Mouse (Mus musculus) kidney, embryonic 15.5 days (tissue): ENCODE measurements around the gene Zar1. TPM values are rescaled to one million over a fixed set of nuclear protein-coding genes. Genes with fewer than 3 reads are reported as not detected.
"Not testable (repeated sequence)": the region's sequence is repeated elsewhere in the genome, so short reads cannot be mapped to it uniquely, and the experiment has no call there.

Source experiments
- ATAC-seq: fragments of 200-750 bp; cut with Nextera tagmentation; replicated peaks from 2 replicates; pipeline ENCODE4 v1.8.0; 2017; ENCODE audit warnings: moderate TSS enrichment; ENCODE audit not compliant: low FRiP score
- H3K27ac ChIP-seq: fragments of 300-500 bp; sonication (generic); 2 replicates; pipeline ENCODE4 v1.5.1; 2015; ENCODE audit warnings: mild to moderate bottlenecking, inconsistent platforms
- H3K27me3 ChIP-seq: fragments of 300-500 bp; sonication (generic); 2 replicates; pipeline ENCODE4 v1.6.1; 2015; ENCODE audit warnings: inconsistent platforms
- H3K36me3 ChIP-seq: fragments of 300-500 bp; sonication (generic); 2 replicates; pipeline ENCODE4 v1.6.1; 2015; ENCODE audit warnings: inconsistent platforms
- H3K4me1 ChIP-seq: fragments of 300-500 bp; sonication (generic); 2 replicates; pipeline ENCODE4 v1.6.1; 2015; ENCODE audit warnings: inconsistent platforms
- H3K4me2 ChIP-seq: fragments of 300-500 bp; sonication (generic); 2 replicates; pipeline ENCODE4 v1.6.1; 2015; ENCODE audit warnings: moderate library complexity, mild to moderate bottlenecking, inconsistent platforms
- H3K4me3 ChIP-seq: fragments of 300-500 bp; sonication (generic); replicated peaks from 2 replicates; pipeline ENCODE4 v1.5.1; 2015; ENCODE audit warnings: mild to moderate bottlenecking, inconsistent platforms
- H3K9ac ChIP-seq: fragments of 300-500 bp; sonication (generic); 2 replicates; pipeline ENCODE4 v1.6.1; 2015; ENCODE audit warnings: mild to moderate bottlenecking, inconsistent platforms
- H3K9me3 ChIP-seq: fragments of 300-500 bp; sonication (generic); replicated peaks from 2 replicates; pipeline ENCODE4 v1.6.1; 2016; ENCODE audit warnings: inconsistent platforms
- WGBS: fragments of 180-500 bp; shearing (Covaris S2); methylation state at CpG from one replicate; pipeline ENCODE4 v1.1.7; 2015; ENCODE audit warnings: mixed read lengths; 5-methylcytosine and 5-hydroxymethylcytosine counted together
- polyA plus RNA-seq: library from polyadenylated mRNA; unstranded; fragments of >200 nt; fragmentation: Nextera tagmentation; extraction: Ambion mirVana; gene quantifications from 2 replicates; pipeline ENCODE4 v1.2.1, GENCODE M21; 2015

Zar1 gene
- 0.39 and 0.46 TPM in 2 replicates for polyA plus RNA-seq

DNA sequence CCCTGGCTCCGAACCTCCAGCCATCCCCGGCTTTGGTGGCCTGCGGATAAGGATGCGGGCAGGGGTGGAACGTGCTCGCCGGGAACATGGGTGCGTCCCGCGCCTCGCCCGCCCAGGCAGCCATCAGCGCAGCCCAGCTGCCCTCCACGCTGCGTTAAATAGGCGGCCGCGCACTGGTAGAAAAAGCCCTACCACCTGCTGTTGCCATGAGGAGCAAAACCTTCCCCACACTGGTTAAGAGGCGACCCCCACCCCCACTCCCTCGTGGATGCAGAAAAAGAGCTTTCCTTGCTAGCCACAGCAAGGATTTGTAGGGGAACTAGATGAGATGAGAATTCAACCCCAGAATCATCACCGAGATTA is at the start of gene Zar1:
Gene Zar1, minus strand, starts transcription at position 285 of the 363 bp plus-strand sequence.
- not testable (repeated sequence) for H3K9me3 ChIP-seq, H3K27ac ChIP-seq, H3K4me1 ChIP-seq, H3K36me3 ChIP-seq
- 11% methylated on average over 18 of the region's 21 CpGs for WGBS
- Histone ChIP-seq H3K4me3 (peak within 1 kb of the TSS; percentile 47), H3K4me2 (peak within 1 kb of the TSS; percentile 89), H3K9ac (peak within 1 kb of the TSS; percentile 23; the same call in 1 of the 2 replicates), H3K27me3 (peaks cover 46% of the 10 kb centered on the region)
- ATAC-seq, result peak; percentile 64

DNA sequence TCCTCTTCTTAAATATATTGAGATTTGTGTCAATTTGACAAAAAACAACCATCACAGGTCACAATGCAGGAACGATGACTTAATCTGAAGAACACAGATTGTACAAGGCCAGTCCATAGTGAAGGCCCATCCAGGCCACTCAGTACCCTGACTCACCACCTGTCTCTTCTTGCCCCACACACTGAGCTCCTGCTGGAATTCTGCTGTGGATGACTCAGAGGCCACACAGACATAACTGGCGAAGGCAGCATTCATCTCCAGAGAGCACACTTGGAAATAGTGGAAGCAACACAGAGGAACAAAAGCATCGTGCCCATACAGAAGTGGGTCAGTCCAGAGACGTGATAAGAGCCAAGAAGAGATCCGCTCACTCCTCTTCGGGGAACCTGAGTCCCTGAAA is 49.0 kb upstream of the Zar1 start:
- H3K4me3 ChIP-seq, result no peak overlapping the region
- H3K27me3 ChIP-seq, result no peaks in the 10 kb centered on the region
- ATAC-seq, result no peak
- no peaks in the 10 kb centered on the region for H3K36me3 ChIP-seq
- no peak overlapping the region for H3K4me2 ChIP-seq
- no peaks in the 10 kb centered on the region for H3K9me3 ChIP-seq
- H3K4me1 ChIP-seq, result no peaks in the 10 kb centered on the region
- WGBS, result 90% methylated on average over 6 of the region's 6 CpGs
- no peak overlapping the region for H3K9ac ChIP-seq
- H3K27ac ChIP-seq, result no peak overlapping the region

GRCm38 (mm10) chr5:72621022-72621421 is 40.0 kb upstream of the Zar1 start:
- Histone ChIP-seq H3K27ac (no peak overlapping the region), H3K9ac (no peak overlapping the region), H3K36me3 (no peaks in the 10 kb centered on the region), H3K4me3 (no peak overlapping the region), H3K4me2 (no peak overlapping the region), H3K4me1 (no peaks in the 10 kb centered on the region), H3K27me3 (no peaks in the 10 kb centered on the region), H3K9me3 (no peaks in the 10 kb centered on the region)
- no peak for ATAC-seq
- WGBS, result 74% methylated on average over 1 of the region's 1 CpGs

DNA sequence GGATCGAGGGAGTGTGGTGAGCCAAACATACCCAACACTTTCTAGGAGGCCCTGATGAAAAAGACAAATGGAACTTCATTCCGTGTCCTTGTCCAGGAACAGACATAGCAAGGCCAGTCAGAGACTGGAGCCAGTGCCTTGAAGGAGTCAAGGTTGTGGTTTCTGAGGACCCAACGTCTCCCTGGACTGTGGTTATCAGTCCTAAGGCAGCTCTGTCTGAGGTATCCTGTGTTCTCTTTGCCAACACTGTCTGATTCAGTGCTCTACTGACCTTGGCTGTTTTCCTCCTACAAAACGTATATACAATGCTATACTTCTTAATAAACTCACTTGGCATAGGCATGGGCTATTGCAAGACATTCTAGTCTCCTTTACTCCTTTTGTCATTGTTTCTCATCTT is 36.4 kb upstream of the Zar1 start:
- ATAC-seq, result no peak
- WGBS, result 80% methylated on average over 4 of the region's 4 CpGs
- no peak overlapping the region for H3K4me2 ChIP-seq

GRCm38 (mm10) chr5:72603138-72603537 is 22.1 kb upstream of the Zar1 start:
- no peaks in the 10 kb centered on the region for H3K4me1 ChIP-seq
- H3K27me3 ChIP-seq, result no peaks in the 10 kb centered on the region
- no peak overlapping the region for H3K4me2 ChIP-seq
- H3K4me3 ChIP-seq, result no peak overlapping the region
- H3K36me3 ChIP-seq, result no peaks in the 10 kb centered on the region
- no peak overlapping the region for H3K27ac ChIP-seq
- no peaks in the 10 kb centered on the region for H3K9me3 ChIP-seq
- WGBS, result 89% methylated on average over 4 of the region's 4 CpGs
- no peak for ATAC-seq
- H3K9ac ChIP-seq, result no peak overlapping the region

More for the DNA sequence above, 36.4 kb upstream of the Zar1 start:
- Histone ChIP-seq H3K9me3 (no peaks in the 10 kb centered on the region), H3K27ac (no peak overlapping the region), H3K9ac (no peak overlapping the region), H3K36me3 (no peaks in the 10 kb centered on the region), H3K4me1 (no peaks in the 10 kb centered on the region), H3K4me3 (no peak overlapping the region), H3K27me3 (no peaks in the 10 kb centered on the region)

GRCm38 (mm10) chr5:72601006-72601405 is 20.0 kb upstream of the Zar1 start:
- Histone ChIP-seq H3K4me1 (no peaks in the 10 kb centered on the region), H3K27ac (no peak overlapping the region), H3K9me3 (no peaks in the 10 kb centered on the region), H3K36me3 (no peaks in the 10 kb centered on the region), H3K4me3 (no peak overlapping the region), H3K27me3 (no peaks in the 10 kb centered on the region), H3K4me2 (no peak overlapping the region), H3K9ac (no peak overlapping the region)
- peak; percentile 76; the same call in 1 of the 2 replicates for ATAC-seq
- 15% methylated on average over 5 of the region's 5 CpGs for WGBS

DNA sequence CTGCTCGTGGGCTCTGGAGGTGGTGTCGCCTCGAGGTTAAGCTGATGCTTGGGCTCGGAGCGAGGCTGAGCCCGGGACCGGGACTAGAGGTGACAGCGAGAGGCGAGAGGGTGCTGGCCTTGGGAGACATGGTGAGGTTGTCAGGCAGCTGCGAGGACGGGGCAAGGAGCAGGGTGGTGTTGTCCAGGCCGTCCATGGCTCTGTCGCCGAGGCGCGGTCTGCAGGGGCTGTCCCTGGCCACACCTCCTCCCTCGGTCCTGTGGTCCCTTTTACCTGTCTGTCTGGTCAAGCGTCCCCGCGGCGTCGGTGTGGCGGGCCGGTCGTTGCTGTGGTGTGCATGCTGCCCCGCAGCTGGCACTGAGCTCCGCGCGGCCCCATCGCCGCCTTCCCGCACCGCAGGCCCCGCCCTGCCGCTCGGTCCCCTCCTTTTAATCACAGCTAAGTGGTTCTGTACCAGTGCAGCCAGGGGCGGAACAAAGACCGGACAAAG is 6.2 kb upstream of the Zar1 start, which contains the start of gene Gm5868:
Gene Gm5868, minus strand, starts transcription at position 360 of the 490 bp plus-strand sequence.
- H3K9ac ChIP-seq, result no peak within 1 kb of the TSS
- peak within 1 kb of the TSS; percentile 45 for H3K4me3 ChIP-seq
- ATAC-seq, result peak; percentile 71
- H3K36me3 ChIP-seq, result no peaks in the 10 kb centered on the region
- no peaks in the 10 kb centered on the region for H3K9me3 ChIP-seq
- H3K4me2 ChIP-seq, result peak within 1 kb of the TSS; percentile 82
- H3K4me1 ChIP-seq, result peaks cover 8% of the 10 kb centered on the region
- no peak within 1 kb of the TSS for H3K27ac ChIP-seq
- H3K27me3 ChIP-seq, result peaks cover 32% of the 10 kb centered on the region
- 2% methylated on average over 38 of the region's 38 CpGs for WGBS

DNA sequence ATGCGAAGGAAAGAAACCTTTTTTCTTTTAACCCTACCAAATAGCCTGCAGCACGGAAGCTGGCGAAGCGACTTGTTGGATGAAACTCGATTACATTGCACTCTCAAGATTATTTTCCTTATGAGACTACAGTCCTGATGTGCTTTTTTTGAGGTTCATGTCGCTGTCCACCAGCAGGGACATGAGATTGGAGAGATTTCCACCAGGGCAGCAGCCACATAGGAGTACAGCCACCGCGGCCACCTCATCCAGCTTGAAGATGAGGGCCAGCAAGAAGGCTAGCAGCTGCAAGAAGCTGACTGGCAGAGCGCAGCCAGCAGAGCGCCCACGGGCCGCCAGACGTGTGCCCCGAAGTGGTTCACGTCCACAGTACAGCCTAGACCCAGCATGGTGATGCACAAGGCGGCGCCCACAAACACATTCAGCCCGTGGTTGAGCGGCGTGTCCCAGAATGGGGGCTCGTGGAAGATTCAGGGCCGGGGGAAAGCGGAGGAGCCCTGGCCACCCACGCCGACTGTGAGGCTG is 5.7 kb upstream of the Zar1 start:
- H3K27me3 ChIP-seq, result peaks cover 35% of the 10 kb centered on the region
- H3K4me2 ChIP-seq, result peak overlapping the region; percentile 82
- H3K4me1 ChIP-seq, H3K9me3 ChIP-seq, H3K27ac ChIP-seq, H3K36me3 ChIP-seq, H3K9ac ChIP-seq: not testable (repeated sequence)
- 44% methylated on average over 25 of the region's 25 CpGs for WGBS
- peak overlapping the region; percentile 45 for H3K4me3 ChIP-seq
- ATAC-seq, result peak; percentile 54; the same call in 1 of the 2 replicates

GRCm38 (mm10) chr5:72586122-72586521 is 5.1 kb upstream of the Zar1 start:
- ATAC-seq, H3K9ac ChIP-seq: not testable (repeated sequence)

GRCm38 (mm10) chr5:72580088-72580969 is 725 bp downstream of the Zar1 start:
- not testable (repeated sequence) for H3K27ac ChIP-seq, H3K4me1 ChIP-seq, H3K9me3 ChIP-seq, H3K36me3 ChIP-seq
- peak overlapping the region; percentile 89 for H3K4me2 ChIP-seq
- peaks cover 43% of the 10 kb centered on the region for H3K27me3 ChIP-seq
- ATAC-seq, result peak; percentile 78
- peak overlapping the region; percentile 47 for H3K4me3 ChIP-seq
- WGBS, result 4% methylated on average over 61 of the region's 73 CpGs
- peak overlapping the region; percentile 23; the same call in 1 of the 2 replicates for H3K9ac ChIP-seq

More at GRCm38 (mm10) chr5:72586122-72586521, 5.1 kb upstream of the Zar1 start:
- H3K4me1 ChIP-seq, H3K4me2 ChIP-seq, H3K36me3 ChIP-seq, H3K27ac ChIP-seq, H3K4me3 ChIP-seq, H3K9me3 ChIP-seq: not testable (repeated sequence)
- H3K27me3 ChIP-seq, result peaks cover 41% of the 10 kb centered on the region
- 44% methylated on average over 7 of the region's 7 CpGs for WGBS

GRCm38 (mm10) chr5:72579599-72579998 is 1.5 kb downstream of the Zar1 start:
- H3K9me3 ChIP-seq, H3K4me1 ChIP-seq, H3K36me3 ChIP-seq, H3K4me3 ChIP-seq, H3K4me2 ChIP-seq, H3K9ac ChIP-seq, ATAC-seq, H3K27ac ChIP-seq: not testable (repeated sequence)
- WGBS, result 48% methylated on average over 10 of the region's 10 CpGs
- peaks cover 43% of the 10 kb centered on the region for H3K27me3 ChIP-seq

DNA sequence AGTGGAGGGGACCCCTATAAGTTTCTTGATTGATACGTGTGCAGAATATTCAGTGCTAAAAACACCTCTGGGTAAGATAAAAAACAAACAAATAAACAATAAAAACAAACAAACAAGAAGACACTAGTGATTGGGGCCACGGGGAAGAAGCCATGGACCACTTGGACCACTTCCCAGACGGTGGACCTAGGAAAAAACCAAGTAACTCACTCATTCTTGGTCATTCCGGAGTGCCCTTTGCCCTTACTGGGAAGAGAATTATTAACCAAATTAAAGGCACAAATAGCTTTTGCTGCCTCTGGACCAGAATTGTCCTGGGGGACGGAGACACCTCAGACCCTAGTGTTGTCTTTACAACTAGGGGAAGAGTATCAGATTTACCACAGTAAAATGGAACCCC is 15.4 kb downstream of the Zar1 start:
- no peaks in the 10 kb centered on the region for H3K27me3 ChIP-seq
- no peak for ATAC-seq
- 0 out of 2 replicates have a peak, but pooled peaks cover 2% of the 10 kb centered on the region for H3K4me1 ChIP-seq
- WGBS, result 77% methylated on average over 5 of the region's 5 CpGs
- no peak overlapping the region for H3K27ac ChIP-seq
- no peaks in the 10 kb centered on the region for H3K36me3 ChIP-seq
- H3K4me2 ChIP-seq, result no peak overlapping the region
- no peak overlapping the region for H3K9ac ChIP-seq
- H3K9me3 ChIP-seq, result no peaks in the 10 kb centered on the region
- H3K4me3 ChIP-seq, result no peak overlapping the region
